Mouse (Mus musculus) retina, embryonic 14.5 days (tissue): ENCODE measurements around the gene Tbc1d7.

Experiments
- DNase-seq: peaks from one replicate; pipeline ENCODE4 v3.0.0-alpha.2; 2015; ENCODE audit warnings: low spot score

Tbc1d7 gene

DNA sequence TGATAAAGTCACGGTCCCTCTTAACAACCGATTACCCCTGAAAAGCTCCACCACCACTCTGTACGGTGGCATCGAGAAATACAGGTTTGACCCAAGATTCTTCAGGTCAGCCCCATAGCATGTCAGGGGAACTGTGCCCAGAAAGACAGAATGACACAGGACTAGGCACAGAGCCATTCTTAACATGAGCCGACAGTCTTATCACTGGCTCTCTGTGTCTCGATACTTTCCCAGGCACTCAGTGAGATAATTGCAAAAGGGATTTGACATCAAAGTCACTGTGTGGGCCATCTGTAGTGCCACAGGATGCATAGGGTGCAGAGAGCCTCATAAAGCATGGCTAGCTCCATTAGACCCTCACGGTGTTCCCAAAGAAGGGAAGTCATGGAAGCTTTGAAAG, 37.9 kb downstream of the Tbc1d7 start:
- no peak for DNase-seq

DNA sequence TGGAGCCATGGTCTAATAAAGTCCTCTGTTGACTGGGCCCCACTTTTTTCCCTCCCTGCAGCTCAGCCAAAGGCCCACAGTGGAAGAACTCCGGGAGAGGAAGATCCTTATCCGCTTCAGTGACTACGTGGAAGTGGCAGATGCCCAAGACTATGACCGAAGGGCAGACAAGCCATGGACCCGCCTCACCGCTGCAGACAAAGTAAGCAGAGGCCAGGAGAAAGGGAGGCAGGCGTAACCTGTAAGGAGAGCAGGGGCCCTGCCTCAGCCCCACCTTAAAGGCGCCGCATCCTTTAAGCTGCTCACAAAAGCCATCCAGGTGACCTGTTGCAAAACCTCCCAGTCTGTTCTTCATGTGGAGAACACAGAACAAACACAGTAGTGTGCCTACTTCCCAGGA, 38.4 kb downstream of the Tbc1d7 start:
- DNase-seq: peak; percentile 24

DNA sequence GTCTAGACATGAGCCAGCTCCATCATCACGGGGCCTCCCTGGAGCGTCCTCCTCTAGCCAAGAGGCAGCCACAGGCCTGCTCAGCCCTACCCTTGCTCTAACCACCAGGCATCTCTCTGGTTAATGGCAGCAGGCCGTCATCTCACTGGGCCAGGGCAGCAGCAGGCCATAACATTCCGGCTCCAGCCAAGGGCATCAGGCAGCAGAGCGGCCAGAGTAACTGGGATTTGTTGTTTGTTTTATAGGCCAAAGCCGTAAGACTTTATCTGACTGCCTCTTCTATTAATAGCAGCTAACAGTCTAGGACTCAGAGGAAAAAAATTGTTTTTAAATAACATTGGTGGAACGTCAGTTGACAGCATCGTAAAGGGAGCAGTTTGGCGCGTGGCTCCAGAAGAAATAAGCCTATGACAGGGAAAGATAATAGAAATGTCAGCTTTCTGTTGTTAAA, 39.5 kb downstream of the Tbc1d7 start:
- no peak for DNase-seq

DNA sequence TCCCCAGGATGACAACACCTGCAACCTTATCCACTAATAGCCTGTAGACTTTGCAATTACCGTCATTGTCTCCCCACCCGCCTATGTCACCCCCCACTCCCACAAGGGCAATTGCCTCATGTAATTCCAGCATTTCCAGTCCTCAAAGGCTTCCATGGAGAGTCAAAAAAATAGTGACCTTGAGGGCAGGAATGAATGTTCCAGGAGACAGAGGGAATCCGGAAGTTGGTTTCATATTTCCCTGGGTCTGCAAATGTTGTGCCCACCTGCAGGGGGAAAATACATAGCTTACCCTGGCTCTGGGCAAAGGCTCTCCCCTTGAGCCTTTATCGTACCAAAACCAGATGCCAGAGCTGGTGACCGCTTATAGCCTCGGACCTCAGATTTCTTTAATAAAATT, 41.1 kb downstream of the Tbc1d7 start:
- DNase-seq: no peak

DNA sequence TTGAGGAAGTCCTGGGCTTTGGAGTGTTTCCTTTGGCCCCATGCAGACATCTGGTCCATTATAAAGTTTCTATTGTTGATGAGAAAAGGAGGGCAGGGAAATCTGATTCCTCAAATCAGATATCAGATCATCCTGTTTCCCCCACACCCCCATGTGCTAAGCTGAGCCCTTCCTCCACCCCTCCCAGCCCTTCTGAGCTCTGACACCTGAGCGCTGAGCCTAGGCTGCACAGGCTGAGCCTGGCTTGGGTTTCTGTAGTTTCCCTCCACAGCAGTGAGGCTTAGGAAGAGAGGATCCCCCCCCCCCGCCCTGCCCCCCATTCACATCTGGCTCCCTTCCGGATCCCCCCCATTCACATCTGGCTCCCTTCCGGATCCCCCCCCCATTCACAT, 46.6 kb downstream of the Tbc1d7 start:
- no peak for DNase-seq

DNA sequence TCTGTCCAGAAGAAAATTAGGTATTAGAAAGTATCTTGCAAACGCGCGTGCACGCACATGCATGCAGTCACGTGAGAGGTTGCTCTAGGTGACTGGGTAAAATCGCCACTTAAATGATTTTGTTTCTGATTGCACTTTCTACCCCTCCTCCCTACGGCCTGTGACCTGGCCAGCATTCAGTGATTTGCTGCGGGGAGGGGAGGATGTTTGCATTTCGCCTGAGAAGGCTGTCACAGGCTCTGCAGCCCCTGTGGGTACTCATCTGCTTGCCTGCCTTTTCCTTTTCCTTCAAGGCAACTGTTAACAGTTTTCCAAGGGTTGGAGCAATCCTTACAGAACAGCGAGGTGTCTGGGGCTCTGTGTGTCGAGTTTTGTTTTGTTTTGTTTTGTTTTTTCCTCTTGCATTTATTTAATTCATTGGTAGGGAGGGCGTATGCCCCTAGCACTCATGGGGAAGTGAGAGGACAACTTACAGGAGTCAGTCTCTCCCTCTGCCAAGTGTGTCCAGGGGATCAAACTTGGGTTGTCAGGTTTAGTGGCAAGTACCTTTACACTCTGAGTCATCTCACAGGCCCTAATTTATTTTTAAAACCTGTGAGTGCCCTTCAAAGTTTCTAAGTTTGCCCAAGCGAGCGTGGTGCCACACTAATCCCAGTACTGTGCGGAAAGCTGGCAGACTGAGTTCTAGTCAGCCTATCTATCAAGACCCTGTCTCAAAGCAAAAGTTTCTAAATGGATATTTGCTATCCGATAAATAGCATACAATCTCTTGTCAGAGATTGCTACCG, 47.2 kb downstream of the Tbc1d7 start:
- no peak for DNase-seq

DNA sequence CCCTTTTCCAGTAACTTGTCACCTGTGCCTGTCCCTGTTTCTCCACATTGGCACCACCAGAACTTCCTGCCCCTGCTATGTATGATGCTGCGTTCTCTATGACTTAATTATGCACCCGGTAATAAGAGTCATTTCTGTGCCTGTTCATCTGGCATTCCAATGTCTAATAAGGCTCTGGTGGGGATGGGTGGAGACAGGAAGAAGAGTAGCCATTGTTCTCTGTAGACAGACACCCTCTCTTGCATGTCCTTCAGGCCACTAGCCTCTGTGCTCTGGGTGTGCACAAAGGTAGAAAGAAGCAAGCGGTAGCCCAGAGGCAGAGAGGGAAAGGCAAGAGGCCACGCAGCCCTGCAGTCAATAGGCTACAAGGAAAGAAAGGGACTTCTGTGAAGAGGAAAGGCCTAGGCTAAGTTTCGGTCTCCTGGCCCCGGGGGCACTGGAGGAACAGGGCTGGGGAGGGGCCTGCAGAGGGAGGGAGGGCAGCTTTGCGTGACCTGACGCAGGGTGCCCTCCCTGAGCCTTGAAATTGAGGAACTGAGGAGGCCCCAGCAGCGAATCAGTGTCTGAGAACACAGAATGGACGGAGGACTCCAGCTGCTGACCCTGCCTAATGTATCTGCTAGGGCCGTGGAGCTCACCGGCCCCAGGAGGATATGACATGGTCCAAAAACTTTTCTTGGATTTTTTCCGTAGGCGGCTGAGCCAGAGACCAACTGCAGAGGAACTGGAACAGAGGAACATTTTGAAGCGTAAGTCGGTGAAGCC, 48.8 kb downstream of the Tbc1d7 start:
- DNase-seq: no peak

DNA sequence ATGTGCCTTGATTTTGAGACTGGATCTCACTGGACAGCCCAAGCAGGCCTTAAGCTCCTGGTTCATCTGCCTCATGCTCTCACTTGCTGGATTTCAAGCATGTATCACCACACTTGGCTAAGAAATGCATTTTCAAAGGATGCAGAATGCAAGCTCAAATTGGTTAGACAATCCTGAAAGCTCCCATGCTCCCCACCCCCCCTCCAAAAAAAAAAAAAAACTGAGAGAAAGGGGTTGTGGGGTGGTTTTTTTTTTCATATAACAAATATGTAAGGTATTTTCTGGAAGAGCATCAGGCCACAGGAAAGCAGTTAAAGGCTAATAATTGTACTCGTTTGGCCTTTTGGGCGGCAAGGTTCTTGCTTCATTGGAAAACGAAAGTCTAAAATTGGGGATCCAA, 58.2 kb downstream of the Tbc1d7 start:
- DNase-seq: no peak

DNA sequence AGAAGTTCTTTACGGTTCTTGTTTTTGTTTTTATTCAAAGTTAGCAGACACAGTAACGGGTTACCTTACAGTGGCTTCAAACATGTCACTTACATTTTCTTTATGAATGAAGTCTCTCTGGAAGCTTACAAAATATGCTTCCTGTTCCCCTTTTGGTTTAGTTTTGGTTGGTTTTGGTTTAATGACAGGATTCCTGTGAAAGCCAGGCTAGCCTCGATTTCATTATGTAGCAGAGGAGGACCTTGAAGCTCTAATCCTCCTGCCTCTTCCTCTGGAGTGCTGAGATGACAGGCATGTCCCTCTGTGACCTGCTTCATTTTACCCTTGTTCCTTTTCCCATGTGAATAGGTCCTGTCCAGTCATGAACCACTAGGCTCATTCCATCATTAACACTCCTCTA, 58.6 kb downstream of the Tbc1d7 start:
- DNase-seq: no peak

DNA sequence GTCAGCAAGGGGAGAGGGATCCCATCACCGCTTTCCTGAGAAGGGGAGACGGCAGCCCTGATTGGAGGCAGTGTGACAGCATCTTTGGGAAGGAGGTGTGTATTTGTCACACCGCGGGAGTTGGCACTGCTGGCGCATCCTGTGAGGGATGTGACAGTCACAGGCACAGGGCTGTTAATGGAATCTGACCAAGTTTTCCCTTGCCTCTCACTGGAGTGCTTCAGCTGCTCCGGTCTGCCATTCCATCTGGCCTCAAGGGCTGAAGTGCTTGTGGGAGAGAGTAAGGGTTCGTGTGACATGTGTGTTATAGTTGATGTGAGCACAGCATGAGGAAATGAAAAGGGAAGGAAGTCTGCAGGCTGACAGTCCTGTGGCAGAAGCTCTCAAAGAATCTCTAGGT, 59.0 kb downstream of the Tbc1d7 start:
- peak; percentile 44 for DNase-seq

DNA sequence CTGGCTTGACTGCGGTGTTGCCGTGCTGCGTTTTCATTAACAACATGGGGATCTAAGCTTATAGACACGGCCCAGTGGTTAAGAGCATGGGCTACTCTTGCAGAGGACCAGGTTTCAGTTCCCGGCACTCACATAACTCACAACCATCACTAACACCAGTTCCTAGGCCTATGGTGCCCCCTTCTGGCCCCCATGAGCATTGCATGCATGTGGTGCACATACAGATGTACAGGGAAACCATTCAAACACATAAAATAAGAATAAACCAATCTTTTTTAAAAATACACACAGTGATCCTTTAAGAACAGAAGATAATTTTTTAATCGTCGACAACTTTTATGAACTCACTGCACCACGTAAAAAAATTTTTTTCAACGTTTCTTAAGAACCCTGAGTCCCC, 66.8 kb downstream of the Tbc1d7 start:
- no peak for DNase-seq

DNA sequence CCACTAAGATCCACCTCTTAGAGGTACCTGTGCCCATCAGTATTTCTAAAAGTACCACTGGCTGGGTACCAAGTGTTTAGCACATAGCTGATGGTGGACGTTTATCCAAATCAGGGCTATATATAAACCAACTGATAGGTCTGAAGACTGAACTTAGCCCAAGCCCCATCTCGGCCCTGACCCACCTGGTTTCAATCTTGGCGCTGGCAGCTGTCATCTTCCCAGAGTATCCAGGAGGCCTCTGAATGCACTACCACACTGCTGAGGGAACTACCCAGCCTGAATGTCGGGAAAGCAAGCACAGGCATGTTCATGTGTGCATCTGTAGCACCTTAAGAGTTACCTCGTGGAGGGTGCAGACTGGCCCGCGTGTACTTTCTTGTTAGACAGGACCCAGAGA, 68.4 kb downstream of the Tbc1d7 start:
- DNase-seq: no peak
